Mouse (Mus musculus) testis, adult 2 months (tissue): Measurements from ENCODE around the gene Tmem135.

Experiments
- CTCF ChIP-seq: fragments of 200-500 bp; IDR thresholded peaks from 2 replicates; pipeline ENCODE4 v1.5.1; 2012; ENCODE audit warnings: low read depth, mild to moderate bottlenecking, inconsistent platforms, low read length, moderate library complexity; ENCODE audit not compliant: control insufficient read depth, insufficient read depth, insufficient replicate concordance
- POLR2A ChIP-seq: fragments of 200-500 bp; IDR thresholded peaks from 2 replicates; pipeline ENCODE4 v1.6.1; 2012; ENCODE audit warnings: low read depth, mild to moderate bottlenecking, inconsistent platforms, low read length, moderate library complexity; ENCODE audit not compliant: control insufficient read depth

DNA sequence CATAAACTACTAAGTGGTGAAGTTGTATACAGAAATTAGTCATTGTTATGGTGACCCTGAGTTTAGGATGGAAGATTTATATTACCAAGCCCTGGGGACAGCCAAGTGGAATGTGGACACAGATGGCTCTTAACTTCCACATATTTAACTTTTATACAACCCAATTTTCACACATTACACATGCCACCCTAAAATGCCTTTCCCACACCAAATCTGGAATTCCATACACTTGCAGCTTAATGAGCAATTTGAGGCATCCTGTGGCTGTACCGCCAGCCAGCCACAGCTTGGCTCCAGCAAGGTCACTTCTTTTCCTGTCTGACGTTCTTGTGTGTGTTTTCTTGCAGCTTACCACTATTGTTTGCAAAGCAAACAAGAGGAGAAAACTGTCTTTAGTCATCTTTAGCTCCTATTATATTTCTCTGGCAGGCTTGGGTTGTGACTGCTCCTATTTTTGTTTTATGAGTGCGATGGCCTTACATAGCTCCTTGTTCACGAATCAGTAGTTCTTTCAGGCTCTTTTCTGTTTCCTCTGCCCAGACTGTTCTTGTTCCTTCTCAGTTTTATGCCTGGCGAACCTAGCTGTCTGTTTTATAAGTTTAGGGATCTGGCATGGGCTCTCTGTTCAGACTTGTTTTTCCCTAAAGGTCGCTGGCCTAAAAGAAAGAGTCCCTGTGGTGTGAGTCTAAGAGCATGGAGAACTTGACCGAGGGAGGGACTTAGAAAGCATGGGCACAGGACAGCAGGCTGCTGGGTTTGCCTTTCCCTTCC, 22.9 kb downstream of the Tmem135 start:
- TF ChIP-seq POLR2A = no peak
- TF ChIP-seq CTCF = no peak
